Mouse (Mus musculus) bone marrow macrophage, adult 2 months (primary cell): Measurements from ENCODE around the gene Rgs10.

Source experiments
- CTCF ChIP-seq: IDR thresholded peaks from 2 replicates; pipeline ENCODE4 v1.5.1; 2012; ENCODE audit warnings: low read depth, mild to moderate bottlenecking, low read length, moderate library complexity
- POLR2A ChIP-seq: IDR thresholded peaks from 2 replicates; pipeline ENCODE4 v1.6.1; 2012; ENCODE audit warnings: mild to moderate bottlenecking, low read depth, low read length, borderline replicate concordance

GRCm38 (mm10) chr7:128363806-128364205, 54.8 kb downstream of the Rgs10 start:
- no peak for TF ChIP-seq CTCF
- TF ChIP-seq POLR2A: no peak
